Mouse (Mus musculus) hematopoietic multipotent progenitor cell, adult 10-12 weeks (in vitro differentiated cells): ENCODE data around the gene Sh2d5. TPM values are rescaled to one million over a fixed set of nuclear protein-coding genes. Genes with fewer than 3 reads are reported as not detected.

Experiments used
- polyA plus RNA-seq: library from polyadenylated mRNA; stranded (reverse); fragments of >175 nt; gene quantifications from 2 replicates; pipeline ENCODE4 v1.2.3, GENCODE M21; 2012; ENCODE audit warnings: low replicate concordance

Sh2d5 gene
- polyA plus RNA-seq: 2.0 TPM in 2 replicates

GRCm38 (mm10) chr4:138250088-138250960 is at the start of gene Sh2d5, which contains the start of gene Kif17:
TSS of gene Sh2d5 (plus strand) at chr4:138250403.
TSS of gene Kif17 (plus strand) at chr4:138250435.

GRCm38 (mm10) chr4:138216200-138216890 is 33.9 kb upstream of the Sh2d5 start, which contains the start of gene Hp1bp3:
TSS of gene Hp1bp3 (plus strand) at chr4:138216296.

GRCm38 (mm10) chr4:138304340-138305104 is 54.3 kb downstream of the Sh2d5 start, which contains the start of gene Ddost:
TSS of gene Ddost (plus strand) at chr4:138304730.

Other genes starting within 250 kb of the Sh2d5 start
- 55.0 and 57.2 TPM in 2 replicates for gene Hp1bp3, start 34.1 kb upstream of the Sh2d5 start, polyA plus RNA-seq
- 0.58 and 1.1 TPM in 2 replicates for gene Kif17, start within 50 bp of the Sh2d5 start, polyA plus RNA-seq
- 65.9 and 71.6 TPM in 2 replicates for gene Ddost, start 54.3 kb downstream of the Sh2d5 start, polyA plus RNA-seq
- 53.0 and 62.4 TPM in 2 replicates for gene Pink1, start 75.9 kb downstream of the Sh2d5 start, polyA plus RNA-seq
- gene Cda, start 117.6 kb downstream of the Sh2d5 start, polyA plus RNA-seq: 0.15 and 0.56 TPM in 2 replicates
- gene Fam43b, start 146.1 kb downstream of the Sh2d5 start, polyA plus RNA-seq: not detected in 2 replicates
- gene Mul1, start 184.3 kb downstream of the Sh2d5 start, polyA plus RNA-seq: 15.9 and 23.4 TPM in 2 replicates
- 0.70 and 1.0 TPM in 2 replicates for gene Camk2n1, start 203.9 kb downstream of the Sh2d5 start, polyA plus RNA-seq